Mouse (Mus musculus): ENCODE results near the gene Ly86. TPM values are rescaled to one million over a fixed set of nuclear protein-coding genes. Genes with fewer than 3 reads are reported as not detected.
A peak's percentile ranks its signal among the peaks of the same experiment; 100 is the strongest.

Ly86 gene
- total RNA-seq, 2 experiments from 2014 or later = 5.0 to 7.4 TPM

DNA sequence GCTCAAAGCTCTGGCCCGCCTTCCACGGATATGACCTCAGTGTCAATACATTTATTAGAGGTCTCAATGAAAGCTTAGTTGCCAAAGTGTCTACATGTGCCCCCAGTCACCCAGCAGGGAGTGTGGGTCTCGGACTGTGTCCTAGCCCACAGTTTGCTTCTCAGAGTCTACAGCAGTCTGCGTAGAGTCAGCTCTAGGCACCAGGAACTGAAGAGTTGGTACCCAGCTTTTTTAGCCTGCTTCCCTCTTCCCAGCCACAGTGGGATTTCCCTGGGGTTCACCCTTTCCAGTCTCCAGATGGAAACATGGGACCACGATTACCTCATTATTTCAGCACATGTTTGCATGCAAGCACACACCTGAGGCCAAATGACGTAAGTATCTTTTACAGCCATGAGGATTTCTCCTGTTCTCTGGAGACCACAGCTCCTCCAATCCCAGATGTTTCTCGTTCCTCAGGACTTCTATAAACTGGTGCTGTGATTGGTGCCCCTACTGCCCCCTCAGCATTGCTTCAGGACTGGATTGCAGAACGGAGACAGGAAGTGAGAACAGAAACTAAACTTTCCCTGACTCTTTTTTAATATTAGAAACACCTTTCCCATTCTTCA is 84.8 kb downstream of the Ly86 start:
- DNase-seq (ENCODE audit: low spot score in 2 of 2) = no peak

DNA sequence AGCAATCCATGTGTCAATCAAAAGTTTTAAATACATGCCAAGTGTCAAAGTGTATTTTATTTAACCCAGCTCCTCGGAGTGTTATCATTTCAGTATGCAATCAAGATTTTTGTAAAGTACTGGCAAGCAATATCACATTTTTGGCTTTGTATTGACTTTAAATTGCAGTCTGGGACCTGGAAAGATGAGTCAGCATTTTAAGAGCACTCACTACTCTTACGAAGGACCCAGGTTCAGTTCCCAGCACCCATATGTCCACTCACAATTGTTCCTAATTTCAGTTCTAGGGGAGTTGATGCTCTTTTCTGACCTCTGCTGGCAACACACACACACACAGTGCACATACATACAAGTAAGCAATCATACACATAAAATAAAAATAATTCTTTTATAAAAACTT is 86.7 kb downstream of the Ly86 start:
- DNase-seq (ENCODE audit: low spot score in 2 of 2) = no peak

DNA sequence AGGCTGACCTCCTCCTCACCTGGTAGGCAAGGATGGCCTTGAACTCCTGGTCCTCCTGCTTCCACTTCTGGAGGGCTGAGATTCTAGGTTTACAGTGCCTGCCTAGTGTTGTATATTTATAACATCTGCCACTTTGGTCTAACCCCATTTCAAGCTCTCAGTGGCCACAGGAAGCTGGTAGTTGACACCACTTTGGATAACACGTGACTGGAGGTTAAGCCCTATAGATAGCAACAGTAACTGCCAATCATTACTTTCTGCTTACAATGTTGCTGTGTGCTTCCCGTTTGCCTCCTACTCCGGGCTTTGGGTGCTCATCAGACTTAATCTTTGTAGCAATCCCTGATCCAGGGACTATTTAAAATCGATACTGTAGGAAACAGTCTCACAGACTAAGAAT is 87.6 kb downstream of the Ly86 start:
- no peak for DNase-seq (ENCODE audit: low spot score in 2 of 2)

DNA sequence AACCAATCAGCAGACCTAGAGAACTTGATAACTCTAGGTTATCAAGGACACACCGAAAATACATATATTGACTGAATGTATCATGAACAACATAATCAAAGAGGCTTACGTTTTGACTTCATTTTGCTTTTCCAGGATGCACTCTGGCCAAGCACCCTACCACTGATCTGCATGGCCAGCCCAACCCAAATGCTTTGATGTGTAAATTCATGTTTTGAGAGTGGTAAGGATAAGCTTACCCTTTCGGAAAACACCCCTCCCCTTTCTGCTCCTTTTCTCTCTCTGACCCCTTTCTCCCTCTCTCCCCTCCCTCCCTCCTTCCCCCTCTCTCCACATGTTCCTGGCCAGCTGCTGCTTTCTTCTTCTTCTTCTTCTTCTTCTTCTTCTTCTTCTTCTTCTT is 88.1 kb downstream of the Ly86 start:
- no peak for DNase-seq (ENCODE audit: low spot score in 2 of 2)

DNA sequence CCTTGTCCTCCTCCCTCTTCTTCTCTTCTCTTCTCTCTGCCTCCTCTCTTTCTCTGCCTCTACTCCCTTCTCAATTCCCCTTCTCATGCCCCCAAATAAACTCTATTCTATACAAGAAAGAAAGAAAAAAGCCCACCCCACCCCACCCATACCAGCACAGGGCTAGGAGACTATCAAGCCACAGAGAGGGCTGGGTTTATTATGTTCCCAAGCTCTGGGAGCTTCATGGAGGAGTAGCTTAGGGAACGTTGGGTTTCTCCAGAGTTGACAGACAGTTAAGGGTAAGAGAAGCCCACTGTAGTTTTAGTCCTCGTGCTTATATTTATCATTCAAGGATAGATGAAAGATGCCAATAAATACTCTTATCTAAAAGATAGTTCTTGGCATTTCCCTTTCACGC is 88.7 kb downstream of the Ly86 start:
- DNase-seq (ENCODE audit: low spot score in 2 of 2) = no peak

GRCm38 (mm10) chr13:37434137-37434772 is 89.2 kb downstream of the Ly86 start:
- DNase-seq (ENCODE audit: low spot score in 2 of 2) = peak in 1 of 2 experiments; percentile 41

DNA sequence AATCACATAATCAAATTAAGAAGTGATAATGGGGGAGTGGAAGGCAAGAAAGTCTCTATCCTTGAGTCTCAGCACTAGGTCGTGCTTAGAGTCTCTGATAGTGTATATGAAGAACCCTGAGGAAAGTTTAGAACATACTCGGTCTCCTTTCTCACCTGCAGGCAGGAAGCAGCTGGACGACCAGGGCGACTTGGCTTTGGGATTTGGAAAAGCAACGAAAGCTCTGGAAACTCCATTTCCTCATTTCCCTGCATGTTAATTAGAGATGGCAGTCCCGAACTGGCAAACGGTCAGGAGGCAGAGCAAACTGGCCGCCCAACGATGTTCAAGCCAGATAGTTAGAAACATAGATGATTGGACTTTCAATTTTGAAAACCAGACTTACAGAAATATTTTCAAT is 89.8 kb downstream of the Ly86 start:
- DNase-seq (ENCODE audit: low spot score in 2 of 2) = no peak

GRCm38 (mm10) chr13:37436267-37437013 is 91.4 kb downstream of the Ly86 start:
- DNase-seq (ENCODE audit: low spot score in 2 of 2) = no peak

- no peak for DNase-seq (ENCODE audit: low spot score in 2 of 2)
These were observed 93.8 kb downstream of the Ly86 start for GRCm38 (mm10) chr13:37438788-37439187.

DNA sequence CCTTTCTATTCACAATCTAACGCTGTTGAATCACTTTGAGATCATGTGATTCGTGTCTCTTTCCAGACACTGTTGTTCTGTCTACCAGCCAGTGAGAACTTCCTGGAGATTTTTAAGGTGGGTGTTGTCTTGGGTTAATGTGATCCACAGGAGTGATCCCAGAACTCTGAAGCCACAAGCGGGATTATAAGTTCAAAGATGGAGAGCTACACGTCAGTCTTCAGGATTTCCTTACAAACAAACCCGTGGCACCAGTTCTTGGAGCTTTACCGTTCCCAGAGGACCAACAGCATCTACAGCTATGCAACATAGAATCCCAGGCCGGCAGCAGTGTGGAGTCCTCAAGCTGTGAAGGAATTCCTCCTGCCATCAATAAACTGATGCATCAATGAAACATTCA is 94.5 kb downstream of the Ly86 start:
- no peak for DNase-seq (ENCODE audit: low spot score in 2 of 2)

GRCm38 (mm10) chr13:37439941-37440340 is 94.9 kb downstream of the Ly86 start:
- DNase-seq (ENCODE audit: low spot score in 2 of 2) = no peak

- DNase-seq (ENCODE audit: low spot score in 2 of 2) = no peak
These were observed 95.7 kb downstream of the Ly86 start for GRCm38 (mm10) chr13:37440593-37441307.

DNA sequence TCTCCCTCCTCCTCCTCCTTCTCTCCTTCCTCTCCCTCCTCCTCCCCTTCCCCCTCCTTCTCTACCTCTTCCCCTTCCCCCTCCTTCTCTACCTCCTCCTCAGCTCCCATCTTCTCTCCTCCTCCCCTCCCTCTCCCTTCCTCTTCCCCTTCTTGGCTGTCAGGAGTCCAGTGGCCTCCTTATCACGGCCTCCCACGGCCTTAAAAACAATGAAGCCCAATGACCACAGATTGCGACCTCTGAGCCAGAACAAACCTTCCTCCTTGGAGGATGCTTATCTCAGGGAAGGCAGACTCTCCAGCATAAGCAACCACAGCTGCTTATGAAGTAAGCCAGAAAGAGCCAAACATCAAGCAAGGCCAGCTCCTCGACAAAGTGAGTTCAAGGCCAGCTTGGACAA is 97.0 kb downstream of the Ly86 start:
- no peak for DNase-seq (ENCODE audit: low spot score in 2 of 2)

DNA sequence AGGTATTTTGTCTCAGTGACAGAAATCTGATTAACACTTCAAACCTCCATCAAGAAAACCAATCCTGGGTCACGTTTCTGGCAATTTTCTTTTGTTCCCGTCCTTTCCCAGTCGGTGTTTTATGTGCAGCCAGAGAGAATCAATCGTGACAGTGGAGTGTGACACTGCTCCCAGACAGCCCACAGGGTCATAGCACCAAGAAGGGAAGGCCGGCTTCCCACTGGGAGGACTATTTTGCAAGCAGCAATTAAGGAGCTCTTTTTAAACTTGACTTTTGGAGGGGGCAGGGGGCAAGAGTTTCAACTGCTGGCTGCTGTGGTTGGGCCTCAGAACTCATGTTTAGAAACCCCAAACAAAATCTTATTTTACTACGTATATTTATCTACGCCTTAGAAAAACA is 97.5 kb downstream of the Ly86 start:
- no peak for DNase-seq (ENCODE audit: low spot score in 2 of 2)

DNA sequence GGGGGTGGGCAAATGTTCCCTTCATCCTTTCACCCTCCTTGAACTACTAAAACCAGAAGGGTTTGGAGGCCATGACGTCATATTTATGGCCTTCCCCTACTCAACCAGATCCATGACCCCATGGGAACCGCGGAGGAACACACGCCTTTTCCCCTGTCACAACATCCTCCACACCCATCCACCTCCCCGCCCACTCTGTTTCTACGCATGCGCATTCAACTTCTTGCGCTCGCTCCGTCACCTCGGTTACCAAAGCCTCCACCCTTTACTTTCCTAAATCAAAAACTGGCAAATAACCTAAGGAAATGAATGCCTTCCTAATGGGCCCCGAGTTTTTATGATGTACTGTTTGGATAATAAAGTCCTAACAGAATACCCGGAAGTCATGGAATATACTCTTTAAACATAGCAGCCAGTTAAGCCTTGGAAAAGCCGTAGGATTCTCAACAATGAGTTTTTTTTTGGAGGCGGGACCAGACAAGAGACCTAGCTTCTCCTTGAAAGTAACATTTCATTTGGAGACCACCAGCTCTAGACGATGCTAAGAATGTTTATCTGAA is 101.8 kb downstream of the Ly86 start:
- DNase-seq (ENCODE audit: low spot score in 2 of 2) = no peak

DNA sequence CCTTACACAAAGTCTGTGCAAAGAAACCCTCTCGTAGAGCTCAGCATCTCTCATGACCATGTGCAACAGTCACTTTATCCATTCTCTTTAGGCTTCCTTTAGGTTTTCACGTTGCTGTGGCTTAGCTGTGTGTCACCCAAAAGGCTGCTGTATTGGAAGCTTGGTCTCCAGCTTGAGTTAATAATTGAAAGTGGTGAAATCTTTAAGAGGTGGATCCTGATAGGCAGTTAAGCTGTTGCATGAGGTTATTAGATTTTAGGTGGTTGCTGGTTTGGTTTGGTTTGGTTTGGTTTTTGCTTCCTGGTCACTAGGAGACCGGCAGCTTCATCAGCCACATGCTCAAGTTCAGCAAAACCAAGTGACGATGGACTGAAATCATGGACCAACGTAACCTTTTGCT is 106.0 kb downstream of the Ly86 start:
- no peak for DNase-seq (ENCODE audit: low spot score in 2 of 2)

GRCm38 (mm10) chr13:37451471-37451870 is 106.5 kb downstream of the Ly86 start:
- no peak for DNase-seq (ENCODE audit: low spot score in 2 of 2)

GRCm38 (mm10) chr13:37452022-37452941 is 107.3 kb downstream of the Ly86 start:
- DNase-seq (ENCODE audit: low spot score in 2 of 2) = peak in 1 of 2 experiments; percentile 45

GRCm38 (mm10) chr13:37453203-37453602 is 108.2 kb downstream of the Ly86 start:
- peak; percentile 72 to 73 for DNase-seq (ENCODE audit: low spot score in 2 of 2)

DNA sequence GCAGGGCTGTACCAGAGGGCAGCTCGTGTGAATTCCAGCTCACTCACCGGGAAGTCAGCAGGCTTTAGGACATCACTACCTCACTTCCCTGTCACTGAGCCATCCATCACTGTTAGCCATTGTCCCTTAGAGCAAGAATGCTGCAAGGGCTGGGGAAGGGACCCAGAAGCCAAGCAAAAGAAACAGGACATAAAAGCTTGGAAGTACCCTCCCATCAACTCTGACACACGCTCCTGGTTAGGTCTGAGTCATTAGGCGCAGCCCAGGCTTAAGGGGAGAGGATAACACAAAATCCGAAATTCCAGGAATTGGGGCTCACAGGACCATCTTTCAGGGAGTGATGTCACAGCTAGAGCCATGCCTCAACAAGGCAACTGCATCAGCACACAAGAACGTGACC is 109.3 kb downstream of the Ly86 start:
- peak in 1 of 2 experiments; percentile 27 for DNase-seq (ENCODE audit: low spot score in 2 of 2)
